Mouse (Mus musculus): ENCODE measurements around the gene Zfp91.
A peak's percentile ranks its signal among the peaks of the same experiment; 100 is the strongest.

The Zfp91 gene

GRCm38 (mm10) chr19:12795511-12796327 is at the start of gene Zfp91, which contains the start of gene Lpxn:
Gene Zfp91, minus strand, starts transcription at chr19:12796126.
Gene Lpxn, plus strand, starts transcription at chr19:12796193.
- DNase-seq (ENCODE audit: low read depth, low spot score), result peak; percentile 98

DNA sequence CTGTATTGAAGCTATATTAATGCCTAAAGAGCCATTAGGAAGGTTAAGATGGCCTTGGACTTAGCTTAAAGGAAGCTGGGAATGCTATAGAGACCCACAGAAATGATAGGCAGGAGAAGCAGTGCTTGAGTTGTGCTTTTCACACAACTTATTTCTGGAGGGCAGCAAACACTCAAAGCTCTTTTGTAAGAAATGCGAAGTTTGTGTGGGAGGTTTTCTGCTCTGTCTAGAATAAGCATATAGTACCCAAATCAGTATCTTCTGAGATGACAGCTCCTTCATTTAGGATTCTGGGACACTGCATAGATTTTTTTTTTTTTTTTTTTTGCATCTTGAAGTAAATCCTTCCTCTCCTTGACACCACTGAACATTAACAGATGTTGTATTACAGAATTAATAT is 42.6 kb upstream of the Zfp91 start:
- DNase-seq (ENCODE audit: low read depth, low spot score), result no peak

DNA sequence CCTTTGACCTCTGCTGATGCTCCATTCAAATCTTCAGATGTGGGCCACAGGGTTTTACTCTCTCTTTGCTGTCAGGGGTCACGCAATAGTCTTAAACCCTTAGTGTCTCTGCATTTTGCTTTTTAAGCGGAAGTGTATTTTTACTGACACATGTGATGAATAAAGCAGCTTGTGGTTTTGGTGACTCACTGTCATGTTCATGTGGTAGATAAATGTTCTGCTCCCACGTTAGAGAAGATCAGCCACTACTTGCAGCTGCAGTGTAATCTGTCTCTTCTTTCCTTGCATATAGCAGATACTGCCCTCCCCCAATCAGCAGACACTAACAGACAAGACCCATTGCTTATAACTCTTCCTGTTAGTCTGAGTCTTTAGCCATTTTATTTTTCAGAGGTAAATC is 37.7 kb upstream of the Zfp91 start:
- DNase-seq (ENCODE audit: low read depth, low spot score), result no peak

- no peak for DNase-seq (ENCODE audit: low read depth, low spot score)
Measured at GRCm38 (mm10) chr19:12831559-12831958, 35.6 kb upstream of the Zfp91 start.

DNA sequence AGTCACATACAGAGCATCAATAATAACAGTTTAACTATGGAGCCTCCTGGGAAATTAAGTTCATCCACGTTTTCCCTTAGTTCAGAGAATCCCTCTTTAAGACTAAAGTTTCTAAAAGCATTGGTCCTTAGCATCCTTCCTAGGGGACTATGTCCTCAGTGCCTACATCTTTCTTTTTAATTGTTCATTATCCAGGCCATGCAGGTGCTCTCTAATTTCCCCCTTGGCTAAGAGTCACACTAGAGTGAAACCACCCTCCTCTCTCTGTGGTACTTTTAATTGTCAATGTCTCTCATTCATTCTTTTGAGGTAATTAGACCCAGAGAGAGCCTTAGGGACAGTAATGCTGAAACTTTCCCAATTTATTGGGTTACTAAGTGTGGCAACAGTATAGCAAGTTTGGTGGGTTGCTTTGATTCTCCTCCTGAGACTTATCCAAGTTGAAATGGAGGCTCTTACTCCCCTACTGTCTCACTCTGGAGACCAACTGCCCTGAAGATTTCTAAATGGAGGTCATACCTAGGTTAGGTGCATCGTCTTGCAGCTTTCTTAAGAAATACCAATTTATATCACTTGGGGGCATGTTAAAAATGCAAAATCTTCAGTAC is 35.0 kb upstream of the Zfp91 start:
- DNase-seq (ENCODE audit: low read depth, low spot score), result no peak

GRCm38 (mm10) chr19:12824549-12824948 is 28.6 kb upstream of the Zfp91 start:
- DNase-seq (ENCODE audit: low read depth, low spot score), result no peak

DNA sequence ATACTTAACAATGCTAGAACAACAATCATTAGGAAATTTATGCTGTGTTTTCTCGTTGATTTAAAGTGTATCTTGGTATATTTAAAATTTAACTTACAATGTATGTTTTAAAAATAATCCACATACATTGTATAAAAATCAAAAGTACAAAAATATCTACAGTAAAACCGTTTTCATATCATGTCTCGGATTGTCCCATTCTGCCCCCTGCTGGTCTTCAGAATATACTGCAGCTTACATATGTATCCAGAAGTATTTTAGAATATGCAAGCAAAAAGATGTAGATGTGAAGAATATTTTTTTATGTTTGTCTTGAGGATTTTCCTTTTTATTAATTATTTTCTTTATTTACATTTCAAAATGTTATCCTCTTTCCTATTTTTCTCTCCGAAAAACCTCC is 24.5 kb upstream of the Zfp91 start:
- DNase-seq (ENCODE audit: low read depth, low spot score), result peak; percentile 8

DNA sequence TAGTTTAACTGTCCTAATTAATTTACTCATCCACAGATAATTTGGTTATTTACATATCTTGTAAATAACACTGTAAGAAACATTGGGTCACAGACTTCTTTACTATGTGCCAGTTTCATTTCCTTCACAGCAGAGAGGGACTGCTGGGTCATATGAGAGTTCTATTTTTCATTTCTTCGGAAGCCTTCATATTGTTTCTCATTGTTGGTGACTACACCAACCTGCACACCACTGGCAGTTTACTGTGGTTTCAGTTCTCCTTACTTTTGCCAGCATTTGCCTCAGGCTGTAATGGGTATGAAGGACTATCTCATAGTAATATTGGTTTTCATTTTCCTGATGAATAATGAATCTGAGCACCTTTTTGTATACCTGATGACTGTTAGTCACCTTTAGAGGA is 22.6 kb upstream of the Zfp91 start:
- no peak for DNase-seq (ENCODE audit: low read depth, low spot score)

GRCm38 (mm10) chr19:12813883-12814282 is 18.0 kb upstream of the Zfp91 start:
- DNase-seq (ENCODE audit: low read depth, low spot score), result no peak

GRCm38 (mm10) chr19:12812644-12813364 is 16.9 kb upstream of the Zfp91 start:
- no peak for DNase-seq (ENCODE audit: low read depth, low spot score)

DNA sequence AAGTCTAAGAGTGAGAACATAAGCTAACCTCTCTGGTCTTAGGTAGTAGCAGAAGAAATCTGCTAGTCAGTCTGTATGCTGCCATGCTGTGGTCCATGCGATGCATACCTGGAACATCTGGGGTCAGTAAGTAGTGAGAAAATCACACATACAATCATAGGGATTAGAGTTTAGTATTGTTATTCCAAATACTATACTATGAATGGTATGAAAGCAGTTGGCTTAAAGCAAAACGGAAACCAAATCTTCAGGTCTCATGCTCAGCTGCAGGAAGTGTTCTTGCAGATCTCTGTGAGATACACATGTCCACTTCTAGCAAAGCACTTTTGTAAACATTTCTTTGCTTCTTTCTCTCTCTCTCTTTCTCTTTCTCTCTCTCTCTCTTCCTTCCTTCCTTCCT is 10.3 kb upstream of the Zfp91 start:
- no peak for DNase-seq (ENCODE audit: low read depth, low spot score)

- no peak for DNase-seq (ENCODE audit: low read depth, low spot score)
Measured at GRCm38 (mm10) chr19:12805730-12806129, 9.8 kb upstream of the Zfp91 start.

DNA sequence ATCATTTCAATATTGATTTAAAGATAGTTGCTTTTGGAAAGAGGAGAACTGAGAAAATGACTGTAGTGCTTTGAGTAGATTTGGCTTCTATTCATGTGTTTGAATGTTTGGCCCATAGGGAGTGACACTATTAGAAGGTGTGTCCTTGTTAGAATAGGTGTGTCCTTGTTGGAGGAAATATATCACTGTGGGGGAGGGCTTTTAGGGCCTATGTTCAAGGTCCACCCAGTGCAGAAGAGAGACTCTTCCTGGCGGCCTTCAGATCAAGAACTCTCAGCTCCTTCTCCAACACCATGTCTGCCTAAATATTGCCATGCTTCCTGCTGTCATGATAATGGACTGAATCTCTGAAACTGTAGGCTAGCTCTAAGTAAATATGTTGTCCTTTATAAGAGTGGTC is 8.3 kb upstream of the Zfp91 start:
- no peak for DNase-seq (ENCODE audit: low read depth, low spot score)

DNA sequence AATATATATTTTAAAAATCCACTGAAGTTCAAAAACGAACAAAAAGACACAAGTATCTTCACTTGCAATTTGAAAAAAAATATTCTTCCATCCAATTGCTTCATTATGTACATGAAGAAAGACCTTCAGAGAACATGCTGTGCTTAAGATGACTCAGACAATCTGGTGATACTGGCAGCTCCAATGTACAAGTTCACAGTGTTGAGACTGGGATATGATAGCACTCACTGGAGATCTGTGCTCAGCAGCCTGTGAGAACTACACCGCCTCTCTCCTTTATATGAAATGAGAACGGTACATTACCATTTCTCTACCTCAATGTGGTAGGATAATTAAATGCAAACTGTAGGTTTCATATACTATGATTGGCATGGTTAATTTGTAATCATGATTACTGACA is 6.9 kb upstream of the Zfp91 start:
- no peak for DNase-seq (ENCODE audit: low read depth, low spot score)

GRCm38 (mm10) chr19:12801046-12801445 is 5.1 kb upstream of the Zfp91 start:
- no peak for DNase-seq (ENCODE audit: low read depth, low spot score)

GRCm38 (mm10) chr19:12800621-12801020 is 4.7 kb upstream of the Zfp91 start:
- no peak for DNase-seq (ENCODE audit: low read depth, low spot score)

DNA sequence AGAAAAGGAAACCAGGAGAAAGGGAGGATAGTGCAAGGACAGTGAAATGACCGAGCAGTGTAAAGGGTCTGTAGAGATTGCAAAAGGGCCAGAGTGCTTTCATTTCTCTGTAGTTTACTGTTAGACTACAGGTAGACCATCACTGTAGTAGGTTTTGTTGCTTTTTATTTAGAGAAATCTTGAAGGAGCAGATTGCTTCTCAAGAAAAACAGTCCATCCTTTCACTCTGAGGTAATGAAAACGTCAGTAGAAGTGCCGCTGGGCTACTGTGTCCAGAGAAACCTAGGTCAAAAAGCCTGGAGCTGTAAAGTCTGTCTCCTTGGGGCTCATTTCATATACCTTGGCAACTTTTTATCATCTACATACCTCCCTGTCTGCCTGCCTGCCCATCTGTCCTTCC is 3.2 kb upstream of the Zfp91 start:
- DNase-seq (ENCODE audit: low read depth, low spot score), result no peak

GRCm38 (mm10) chr19:12798404-12798803 is 2.5 kb upstream of the Zfp91 start:
- no peak for DNase-seq (ENCODE audit: low read depth, low spot score)

GRCm38 (mm10) chr19:12797071-12797470 is 1.1 kb upstream of the Zfp91 start:
- no peak for DNase-seq (ENCODE audit: low read depth, low spot score)

DNA sequence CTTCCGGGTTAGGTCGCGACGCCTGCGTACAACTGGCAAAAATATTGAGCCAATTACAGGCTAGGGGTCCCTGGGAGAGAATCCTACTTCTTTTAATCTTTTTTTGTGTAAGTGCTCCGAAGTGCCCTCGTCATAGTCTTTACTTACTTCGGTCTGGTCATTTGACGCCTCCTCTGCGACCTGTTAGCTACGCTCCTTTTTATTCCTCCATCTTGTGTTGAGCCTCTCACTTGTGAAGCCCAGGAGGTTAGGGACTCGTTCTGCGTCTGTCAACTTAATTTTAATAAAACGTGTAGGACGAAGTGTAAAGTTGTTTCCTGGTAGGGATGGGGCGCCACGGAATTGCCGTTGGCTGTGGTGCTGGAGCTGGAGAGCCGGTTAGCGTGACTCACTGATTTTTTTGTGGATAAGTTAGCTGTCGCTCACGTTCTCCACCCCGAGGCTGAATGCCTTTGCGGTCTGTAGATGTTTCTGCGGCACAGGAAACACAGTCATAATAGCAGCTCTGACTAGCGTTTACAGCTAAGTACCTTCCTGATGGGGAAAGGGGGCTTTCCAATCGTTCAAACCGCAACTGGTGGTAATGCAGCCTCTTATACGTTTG is 504 bp upstream of the Zfp91 start:
- peak; percentile 29 for DNase-seq (ENCODE audit: low read depth, low spot score)

DNA sequence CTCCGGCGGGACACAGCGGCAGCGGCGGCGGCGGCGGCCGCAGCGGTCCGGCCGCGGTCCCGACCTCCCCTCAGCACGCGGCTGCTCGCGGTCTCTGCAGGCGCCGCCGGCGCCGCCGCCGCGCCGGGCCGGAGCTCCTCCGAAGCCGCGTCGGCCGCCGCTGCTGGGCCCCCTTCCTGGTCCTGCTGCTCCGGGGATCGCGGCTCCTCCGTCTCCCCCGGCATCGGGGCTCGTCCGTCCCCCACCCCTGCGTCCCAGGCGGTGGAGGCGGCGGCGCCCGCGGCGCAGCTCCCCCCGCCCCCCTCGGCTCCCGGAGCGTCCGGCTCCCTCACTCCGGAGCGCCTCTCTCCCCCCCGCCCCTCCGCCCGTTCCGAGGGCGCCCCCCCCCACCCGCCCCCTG is 816 bp downstream of the Zfp91 start:
- DNase-seq (ENCODE audit: low read depth, low spot score), result peak; percentile 18

Data from retina, adult 2 months (tissue).